Mouse (Mus musculus): Measurements from ENCODE around the gene Sema3a. TPM values are rescaled to one million over a fixed set of nuclear protein-coding genes. Genes with fewer than 3 reads are reported as not detected.

Sema3a gene
- total RNA-seq, 2 experiments from 2014 or later, result 36.5 to 38.5 TPM

- intact Hi-C loops (cut with DNase I), result no loop called here
- DNase-seq (ENCODE audit: extremely low spot score in 1 of 2, low spot score in 2 of 2), result no peak
These were observed 497.4 kb downstream of the Sema3a start for GRCm38 (mm10) chr5:13622578-13622977.

GRCm38 (mm10) chr5:13624754-13625153, 499.5 kb downstream of the Sema3a start:
- no peak for DNase-seq (ENCODE audit: extremely low spot score in 1 of 2, low spot score in 2 of 2)
- intact Hi-C loops (cut with DNase I), result no loop called here

- no peak for DNase-seq (ENCODE audit: extremely low spot score in 1 of 2, low spot score in 2 of 2)
- intact Hi-C loops (cut with DNase I), result no loop called here
These were observed 500.9 kb downstream of the Sema3a start for GRCm38 (mm10) chr5:13626093-13626492.

- peak; percentile 67 to 74 for DNase-seq (ENCODE audit: extremely low spot score in 1 of 2, low spot score in 2 of 2)
- intact Hi-C loops (cut with DNase I), result loop anchor here (2.0 kb wide), 1 partner anchor 1066 kb away; no protein-coding TSS in a partner anchor
These were observed 503.5 kb downstream of the Sema3a start for GRCm38 (mm10) chr5:13628606-13629311.

- DNase-seq (ENCODE audit: extremely low spot score in 1 of 2, low spot score in 2 of 2), result no peak
- intact Hi-C loops (cut with DNase I), result loop anchor here (2.0 to 10.0 kb wide), 2 partner anchors 595 to 1067 kb away; no protein-coding TSS in a partner anchor
These were observed 504.7 kb downstream of the Sema3a start for GRCm38 (mm10) chr5:13629916-13630315.

GRCm38 (mm10) chr5:13630692-13631091, 505.5 kb downstream of the Sema3a start:
- intact Hi-C loops (cut with DNase I), result loop anchor here (10.0 kb wide), 1 partner anchor 594 kb away; no protein-coding TSS in a partner anchor
- no peak for DNase-seq (ENCODE audit: extremely low spot score in 1 of 2, low spot score in 2 of 2)

GRCm38 (mm10) chr5:13636237-13636636, 511.0 kb downstream of the Sema3a start:
- intact Hi-C loops (cut with DNase I), result loop anchor here (10.0 kb wide), 1 partner anchor 589 kb away; no protein-coding TSS in a partner anchor
- DNase-seq (ENCODE audit: extremely low spot score in 1 of 2, low spot score in 2 of 2), result no peak
